Mouse (Mus musculus) liver, embryonic 13.5 days (tissue): ENCODE measurements at regions not wholly inside any gene's neighbourhood (a gene's known extent, or its start where the extent isn't known, plus 50 kb on each side); places are given as distances from the start of the nearest gene placed in this dataset.

Source experiments
- ATAC-seq: fragments of 200-750 bp; cut with Nextera tagmentation; 2 replicates; pipeline ENCODE4 v1.8.0; 2017; ENCODE audit warnings: low read depth, mild to moderate bottlenecking, moderate number of reproducible peaks, moderate library complexity
- DNase-seq: peaks from one replicate; pipeline ENCODE4 v3.0.0; 2022
- H3K27ac ChIP-seq: fragments of 300-500 bp; sonication (generic); 2 replicates; pipeline ENCODE4 v1.5.1; 2015; ENCODE audit warnings: moderate library complexity, mild to moderate bottlenecking, inconsistent platforms
- H3K27me3 ChIP-seq: fragments of 300-500 bp; sonication (generic); 2 replicates; pipeline ENCODE4 v1.6.1; 2015; ENCODE audit warnings: mild to moderate bottlenecking, inconsistent platforms
- H3K36me3 ChIP-seq: fragments of 300-500 bp; sonication (generic); 2 replicates; pipeline ENCODE4 v1.6.1; 2015; ENCODE audit warnings: mild to moderate bottlenecking, inconsistent platforms
- H3K4me1 ChIP-seq: fragments of 300-500 bp; sonication (generic); replicated peaks from 2 replicates; pipeline ENCODE4 v1.6.1; 2015; ENCODE audit warnings: inconsistent platforms
- H3K4me2 ChIP-seq: fragments of 300-500 bp; sonication (generic); 2 replicates; pipeline ENCODE4 v1.6.1; 2015; ENCODE audit warnings: inconsistent platforms, mild to moderate bottlenecking, moderate library complexity
- H3K4me3 ChIP-seq: fragments of 300-500 bp; sonication (generic); replicated peaks from 2 replicates; pipeline ENCODE4 v1.5.1; 2015; ENCODE audit warnings: mild to moderate bottlenecking, inconsistent platforms
- H3K9ac ChIP-seq: fragments of 300-500 bp; sonication (generic); 2 replicates; pipeline ENCODE4 v1.6.1; 2015; ENCODE audit warnings: mild to moderate bottlenecking, inconsistent platforms
- H3K9me3 ChIP-seq: fragments of 300-500 bp; sonication (generic); replicated peaks from 2 replicates; pipeline ENCODE4 v1.6.1; 2016; ENCODE audit warnings: inconsistent platforms
- WGBS: fragments of 180-500 bp; shearing (Covaris S2); methylation state at CpG from one replicate; pipeline ENCODE4 v1.1.7; 2015; ENCODE audit not compliant: insufficient replicate concordance; 5-methylcytosine and 5-hydroxymethylcytosine counted together

DNA sequence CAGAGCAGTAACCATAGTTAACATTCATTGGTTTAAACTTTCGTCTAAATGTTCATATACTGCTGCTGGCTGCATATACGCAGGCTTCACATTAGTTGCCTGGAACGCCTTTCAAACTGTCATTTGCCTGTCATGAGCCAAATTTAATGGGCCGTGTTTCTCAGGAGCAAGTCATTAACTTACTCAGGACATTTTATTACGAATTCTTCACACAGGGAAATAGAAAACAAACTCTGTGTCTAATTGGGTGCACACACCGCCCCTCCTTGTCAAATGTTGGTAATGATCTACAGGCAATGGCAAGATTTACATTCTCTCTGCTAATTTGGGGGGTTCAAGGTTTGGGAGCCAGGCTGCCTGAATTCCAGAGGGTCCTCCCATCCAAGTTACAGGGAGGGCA lies 364.4 kb downstream of the Agtpbp1 start:
- no peak overlapping the region for H3K9ac ChIP-seq
- H3K9me3 ChIP-seq: no peaks in the 10 kb centered on the region
- no peaks in the 10 kb centered on the region for H3K36me3 ChIP-seq
- no peak overlapping the region for H3K27ac ChIP-seq
- H3K4me2 ChIP-seq: no peak overlapping the region
- H3K27me3 ChIP-seq: no peaks in the 10 kb centered on the region
- DNase-seq (no peak), ATAC-seq (no peak)
- no peak overlapping the region for H3K4me3 ChIP-seq
- no peaks in the 10 kb centered on the region for H3K4me1 ChIP-seq
- WGBS: 66% methylated on average over 6 of the region's 6 CpGs

DNA sequence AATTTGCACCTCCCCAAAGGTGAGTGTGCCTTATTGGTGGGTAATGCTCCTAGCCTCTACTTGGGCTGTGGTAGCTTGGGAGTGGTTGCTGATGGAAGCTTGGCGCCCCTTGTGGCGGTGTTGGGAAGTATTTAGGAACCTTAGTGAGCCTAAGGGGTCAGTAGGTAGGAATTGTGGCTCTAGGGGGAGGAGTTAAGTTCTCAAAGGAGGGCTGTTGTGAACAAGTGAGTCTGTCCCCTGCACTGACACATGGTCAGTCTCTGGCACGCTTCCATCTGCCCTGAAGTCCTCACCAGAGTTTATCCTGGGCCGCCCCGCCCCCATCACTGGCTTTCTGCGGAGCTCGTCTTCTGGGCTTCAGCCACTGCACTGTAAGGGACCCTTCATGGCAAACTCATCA lies 364.9 kb downstream of the Agtpbp1 start:
- no peaks in the 10 kb centered on the region for H3K36me3 ChIP-seq
- DNase-seq (no peak), ATAC-seq (no peak)
- H3K4me2 ChIP-seq: no peak overlapping the region
- H3K9me3 ChIP-seq: no peaks in the 10 kb centered on the region
- no peak overlapping the region for H3K27ac ChIP-seq
- H3K27me3 ChIP-seq: no peaks in the 10 kb centered on the region
- H3K4me3 ChIP-seq: no peak overlapping the region
- H3K9ac ChIP-seq: no peak overlapping the region
- WGBS: 32% methylated on average over 7 of the region's 7 CpGs
- no peaks in the 10 kb centered on the region for H3K4me1 ChIP-seq

DNA sequence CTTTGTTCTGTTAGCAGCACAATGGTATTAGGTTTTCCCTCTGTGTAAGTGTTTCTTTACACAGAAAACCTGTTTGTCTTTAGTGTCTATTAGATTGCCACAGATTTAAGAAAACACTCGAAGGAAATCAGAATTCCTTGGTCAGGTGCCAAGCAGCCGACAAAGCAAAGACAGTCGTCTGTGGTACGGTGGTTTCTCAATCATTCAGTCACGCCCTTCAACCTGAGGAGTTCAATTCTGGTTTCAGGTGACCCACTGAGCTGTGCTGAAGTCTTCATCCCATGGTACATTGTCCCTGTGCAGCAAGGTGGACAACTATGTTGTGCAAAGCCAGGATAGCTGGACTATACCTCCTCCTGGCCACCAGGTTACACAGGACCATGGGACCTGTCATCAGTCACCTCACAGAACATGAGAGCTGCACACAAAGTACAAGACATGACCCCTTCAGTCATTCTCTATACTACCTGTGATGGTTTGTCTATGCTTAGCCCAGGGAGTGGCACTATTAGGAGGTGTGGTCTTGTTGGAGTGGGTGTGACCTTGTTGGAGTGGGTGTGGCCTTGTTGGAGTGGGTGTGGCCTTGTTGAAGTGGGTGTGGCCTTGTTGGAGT lies 368.2 kb downstream of the Agtpbp1 start:
- no peaks in the 10 kb centered on the region for H3K9me3 ChIP-seq
- H3K4me1 ChIP-seq: no peaks in the 10 kb centered on the region
- H3K9ac ChIP-seq: no peak overlapping the region
- ATAC-seq: no peak
- WGBS: 62% methylated on average over 5 of the region's 5 CpGs
- H3K27ac ChIP-seq: no peak overlapping the region
- H3K4me3 ChIP-seq: no peak overlapping the region
- H3K36me3 ChIP-seq: no peaks in the 10 kb centered on the region
- no peak for DNase-seq
- no peaks in the 10 kb centered on the region for H3K27me3 ChIP-seq
- H3K4me2 ChIP-seq: no peak overlapping the region

DNA sequence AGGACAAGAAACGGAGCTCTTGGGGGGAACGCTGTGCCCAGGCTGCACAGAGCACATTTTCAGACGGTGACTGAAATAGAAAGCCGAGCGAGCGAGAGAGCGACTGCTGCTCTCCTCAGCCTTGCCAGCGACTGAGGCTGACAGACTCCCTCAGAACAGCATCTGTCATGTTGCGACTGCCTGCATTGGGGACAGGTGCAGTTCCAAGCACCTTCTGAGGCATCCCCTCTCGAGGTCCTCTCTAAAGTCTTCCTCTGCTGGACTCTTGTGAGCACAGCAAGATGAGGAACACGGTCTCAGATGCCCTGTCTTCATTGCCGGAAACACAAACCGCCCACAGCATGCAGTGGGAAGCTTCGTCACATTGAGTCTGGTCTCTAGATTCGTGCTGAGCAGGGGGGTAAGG lies 372.7 kb downstream of the Agtpbp1 start:
- no peak overlapping the region for H3K27ac ChIP-seq
- H3K9me3 ChIP-seq: no peaks in the 10 kb centered on the region

DNA sequence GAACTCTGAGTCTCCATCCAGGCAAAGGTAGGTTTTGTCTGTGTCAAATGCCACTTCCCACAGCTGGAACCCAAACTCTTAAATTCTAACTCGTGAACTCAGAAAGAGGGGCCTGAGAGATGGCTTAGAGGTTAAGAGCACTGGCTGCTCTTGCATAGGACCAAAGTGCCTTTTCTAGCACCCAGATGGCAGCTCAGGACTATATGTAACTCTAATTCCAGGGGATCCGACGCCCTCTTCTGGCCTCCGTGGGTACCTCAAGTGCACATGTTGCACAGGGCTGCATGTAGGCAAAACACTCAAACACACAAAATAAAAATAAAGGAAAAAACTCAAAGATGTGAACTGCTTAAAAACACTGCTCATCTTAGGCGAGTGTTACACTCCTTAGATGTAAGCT lies 374.2 kb downstream of the Agtpbp1 start:
- Histone ChIP-seq H3K9me3 (no peaks in the 10 kb centered on the region), H3K4me3 (no peak overlapping the region), H3K27ac (no peak overlapping the region), H3K9ac (no peak overlapping the region), H3K27me3 (no peaks in the 10 kb centered on the region), H3K4me1 (no peaks in the 10 kb centered on the region), H3K4me2 (no peak overlapping the region), H3K36me3 (no peaks in the 10 kb centered on the region)
- no peak for DNase-seq
- 42% methylated on average over 5 of the region's 5 CpGs for WGBS
- ATAC-seq: no peak

More for the DNA sequence above, 372.7 kb downstream of the Agtpbp1 start:
- no peaks in the 10 kb centered on the region for H3K27me3 ChIP-seq
- ATAC-seq: no peak
- 67% methylated on average over 15 of the region's 15 CpGs for WGBS
- no peaks in the 10 kb centered on the region for H3K4me1 ChIP-seq
- DNase-seq: no peak
- H3K9ac ChIP-seq: no peak overlapping the region
- no peaks in the 10 kb centered on the region for H3K36me3 ChIP-seq
- H3K4me2 ChIP-seq: no peak overlapping the region
- H3K4me3 ChIP-seq: no peak overlapping the region

DNA sequence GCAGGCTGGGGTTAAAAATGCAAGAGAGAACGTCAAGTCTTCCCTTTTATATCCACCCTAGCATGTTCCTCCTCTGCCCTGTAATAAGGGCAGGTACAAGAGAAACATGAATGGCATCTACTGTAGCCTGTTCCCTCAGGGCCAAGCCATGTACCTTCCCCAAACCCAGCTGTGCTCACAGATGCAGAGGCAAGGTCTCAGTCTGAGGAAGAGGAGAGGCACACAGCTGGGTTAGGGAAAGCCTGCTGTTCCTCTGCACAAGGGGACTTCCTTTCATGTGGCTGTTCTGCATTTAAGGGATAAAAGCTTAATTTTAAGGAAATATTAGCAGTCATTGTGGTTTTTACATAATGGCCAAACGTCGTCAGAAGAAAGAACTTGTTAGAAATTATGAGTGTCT lies 378.8 kb downstream of the Agtpbp1 start:
- Histone ChIP-seq H3K27me3 (no peaks in the 10 kb centered on the region), H3K4me2 (no peak overlapping the region), H3K36me3 (no peaks in the 10 kb centered on the region), H3K9ac (no peak overlapping the region), H3K27ac (no peak overlapping the region), H3K4me1 (no peaks in the 10 kb centered on the region), H3K4me3 (no peak overlapping the region), H3K9me3 (no peaks in the 10 kb centered on the region)
- no peak for ATAC-seq
- WGBS: 51% methylated on average over 3 of the region's 3 CpGs
- DNase-seq: no peak

DNA sequence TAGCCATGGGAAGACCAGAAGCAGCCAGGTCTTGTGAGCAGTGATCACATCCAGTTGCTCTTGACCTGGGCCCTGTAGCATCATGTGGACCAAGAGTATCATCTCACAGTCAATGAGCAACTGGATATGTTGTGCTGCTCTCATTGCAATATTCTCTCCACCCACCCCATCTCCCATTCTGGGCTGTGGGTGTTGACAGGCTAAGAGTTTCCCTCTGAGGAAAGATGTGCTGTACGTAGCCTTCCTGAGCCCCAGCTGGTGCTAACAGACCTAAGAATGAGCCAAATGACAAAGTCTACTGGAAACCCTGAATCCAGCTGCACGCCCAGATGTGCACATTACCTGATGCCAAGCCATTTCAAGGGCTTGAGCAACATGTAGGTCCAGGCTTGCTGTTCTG lies 380.5 kb downstream of the Agtpbp1 start:
- no peak for DNase-seq
- 65% methylated on average over 2 of the region's 2 CpGs for WGBS
- ATAC-seq: no peak
- Histone ChIP-seq H3K27me3 (no peaks in the 10 kb centered on the region), H3K4me3 (no peak overlapping the region), H3K4me2 (no peak overlapping the region), H3K9ac (no peak overlapping the region), H3K9me3 (no peaks in the 10 kb centered on the region), H3K27ac (no peak overlapping the region), H3K4me1 (no peaks in the 10 kb centered on the region), H3K36me3 (no peaks in the 10 kb centered on the region)

DNA sequence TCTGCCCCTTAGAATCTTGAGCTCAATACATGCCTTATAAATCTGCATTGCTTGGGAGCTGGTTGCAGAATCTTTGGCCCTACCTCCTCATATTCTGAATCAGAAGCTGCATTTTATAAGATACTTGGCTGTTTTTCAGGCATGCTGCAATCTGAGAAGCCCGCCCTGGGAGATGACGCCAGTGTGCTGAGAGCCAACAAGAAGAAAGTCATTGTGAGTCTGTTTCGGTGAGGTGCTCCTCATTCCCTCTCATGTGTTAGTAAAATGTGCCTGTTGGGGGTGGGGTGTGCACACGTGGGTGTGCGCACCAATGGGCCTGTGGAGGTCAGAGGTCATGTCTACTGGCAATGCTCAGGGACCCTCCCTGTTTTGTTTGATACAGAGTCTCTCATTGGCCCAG lies 388.7 kb downstream of the Agtpbp1 start:
- no peak overlapping the region for H3K4me2 ChIP-seq
- no peak for DNase-seq
- H3K27me3 ChIP-seq: no peaks in the 10 kb centered on the region
- no peak for ATAC-seq
- H3K36me3 ChIP-seq: no peaks in the 10 kb centered on the region
- 72% methylated on average over 5 of the region's 5 CpGs for WGBS
- no peak overlapping the region for H3K4me3 ChIP-seq
- H3K27ac ChIP-seq: no peak overlapping the region
- H3K4me1 ChIP-seq: no peaks in the 10 kb centered on the region
- no peak overlapping the region for H3K9ac ChIP-seq
- no peaks in the 10 kb centered on the region for H3K9me3 ChIP-seq

DNA sequence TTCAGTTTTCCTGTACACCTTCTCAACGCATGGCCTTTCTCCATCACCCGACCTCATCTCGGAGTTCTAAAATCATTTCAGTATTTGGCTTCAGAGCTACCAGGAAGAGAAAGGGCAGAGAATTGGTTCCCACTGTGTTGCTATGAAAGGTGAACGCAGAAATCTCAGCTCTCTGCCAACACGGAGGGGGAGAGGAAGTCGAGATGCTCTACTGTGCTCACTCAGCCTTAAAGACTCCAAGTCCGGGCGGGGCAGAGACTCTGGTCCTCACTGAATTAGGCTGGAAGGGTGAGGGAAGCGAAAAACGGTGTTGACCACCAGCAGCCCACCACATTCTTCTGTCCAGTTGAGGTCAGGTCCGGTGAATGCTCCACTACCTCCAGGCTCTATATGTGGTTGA lies 382.1 kb downstream of the Ntrk2 start:
- DNase-seq (no peak), ATAC-seq (no peak)
- WGBS: 65% methylated on average over 11 of the region's 11 CpGs
- Histone ChIP-seq H3K9ac (no peak overlapping the region), H3K4me2 (no peak overlapping the region), H3K4me1 (no peaks in the 10 kb centered on the region), H3K9me3 (0 out of 2 replicates have a peak, but pooled peaks cover 4% of the 10 kb centered on the region), H3K27ac (no peak overlapping the region), H3K4me3 (no peak overlapping the region), H3K36me3 (no peaks in the 10 kb centered on the region), H3K27me3 (no peaks in the 10 kb centered on the region)
